Mouse (Mus musculus) forelimb bud, embryonic 11.5 days (tissue): ENCODE data around the gene Tas2r103.

ENCODE experiments used
- DNase-seq: peaks from one replicate; pipeline ENCODE4 v3.0.0-alpha.2; 2012; ENCODE audit warnings: low read depth, low spot score

Gene Tas2r103

GRCm38 (mm10) chr6:133037001-133037400 is at the start of gene Tas2r103:
Gene Tas2r103, minus strand, starts transcription at chr6:133037101.
- no peak for DNase-seq

DNA sequence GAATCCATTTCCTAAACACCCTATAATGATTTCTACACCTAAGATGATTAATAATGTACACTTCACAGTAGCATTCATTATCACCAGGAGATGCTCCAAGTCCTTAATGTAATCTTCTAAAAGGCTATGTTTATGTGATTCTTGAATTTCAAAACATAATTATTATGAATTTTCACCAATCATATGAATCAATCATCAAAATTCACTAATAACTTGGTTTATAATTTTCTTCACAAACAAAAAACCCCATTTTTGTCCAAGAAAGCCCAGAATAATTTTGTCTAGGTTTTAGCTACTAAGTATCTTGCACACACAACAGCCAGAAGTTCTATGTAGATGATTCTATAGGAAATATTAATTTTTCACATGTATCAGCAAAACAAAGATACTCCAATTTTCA is 18.8 kb upstream of the Tas2r103 start, which contains the start of gene Tas2r140:
Gene Tas2r140 (minus strand): TSS at position 101 of the 400 bp plus-strand sequence.
- no peak for DNase-seq
